Mouse (Mus musculus) CH12.LX (cell line): ENCODE data around the gene Olfr206. TPM values are rescaled to one million over a fixed set of nuclear protein-coding genes. Genes with fewer than 3 reads are reported as not detected.
"Not testable (repeated sequence)": the region's sequence is repeated elsewhere in the genome, so short reads cannot be mapped to it uniquely, and the experiment has no call there.

Experiments
- DNase-seq: peaks from one replicate; pipeline ENCODE4 v3.0.0-alpha.2; 2013; ENCODE audit errors: extremely low read depth
- H3K27ac ChIP-seq: 2 replicates; pipeline ENCODE4 v1.5.1; 2012; ENCODE audit warnings: low read depth, mild to moderate bottlenecking, control low read depth, moderate library complexity; ENCODE audit not compliant: insufficient read depth
- H3K27me3 ChIP-seq: replicated peaks from 2 replicates; pipeline ENCODE3; 2012; ENCODE audit warnings: inconsistent platforms
- H3K36me3 ChIP-seq, 2 experiments: replicated peaks in 1 of 2; 2 replicates each; pipeline versions ENCODE3 to v1.6.1; 2012; ENCODE audit warnings: inconsistent platforms in 1 of 2, low read length in 1 of 2, mild to moderate bottlenecking in 1 of 2, mixed read lengths in 1 of 2, moderate library complexity in 1 of 2; ENCODE audit not compliant: control insufficient read depth in 1 of 2, insufficient read depth in 1 of 2
- H3K4me1 ChIP-seq, 2 experiments: 2 replicates each; pipeline ENCODE4 v1.6.1; 2012; ENCODE audit warnings: inconsistent platforms in 1 of 2, moderate library complexity in 1 of 2; ENCODE audit not compliant: insufficient read depth in 2 of 2, control insufficient read depth in 1 of 2
- H3K4me2 ChIP-seq: 2 replicates; pipeline ENCODE4 v1.6.1; 2012; ENCODE audit warnings: low read depth, mild to moderate bottlenecking, control low read depth; ENCODE audit not compliant: poor library complexity, insufficient read depth, severe bottlenecking
- H3K4me3 ChIP-seq, 3 experiments: fragments of 150-350 bp in 1 of 3; sonication (generic) in 1 of 3; replicated peaks in 1 of 3; 2 replicates each; pipeline versions ENCODE3 to v1.5.1; 2011 to 2012; ENCODE audit warnings: low read depth in 2 of 3, low read length in 2 of 3, mild to moderate bottlenecking in 2 of 3, moderate library complexity in 2 of 3, control low read depth in 1 of 3, improper control_type of control experiment in 1 of 3, inconsistent platforms in 1 of 3, mixed read lengths in 1 of 3; ENCODE audit not compliant: poor library complexity in 1 of 3
- H3K79me2 ChIP-seq: replicated peaks from 2 replicates; pipeline ENCODE4 v1.6.1; 2012; ENCODE audit warnings: mild to moderate bottlenecking, moderate library complexity; ENCODE audit not compliant: control insufficient read depth, poor library complexity, insufficient read depth, severe bottlenecking; ENCODE audit errors: extremely low read depth
- H3K9ac ChIP-seq: 2 replicates; pipeline ENCODE4 v1.6.1; 2012; ENCODE audit warnings: low read depth, mild to moderate bottlenecking, control low read depth, moderate library complexity; ENCODE audit not compliant: insufficient read depth
- H3K9me3 ChIP-seq: replicated peaks from 2 replicates; pipeline ENCODE3; 2012; ENCODE audit warnings: low read length, inconsistent platforms, mixed read lengths
- CTCF ChIP-seq, 2 experiments: IDR thresholded peaks in 1 of 2; conservative IDR thresholded peaks in 1 of 2; 2 replicates each; pipeline ENCODE4 v1.5.1; 2011 to 2012; ENCODE audit warnings: low read depth in 2 of 2, low read length in 2 of 2, improper control_type of control experiment in 1 of 2, inconsistent platforms in 1 of 2, mild to moderate bottlenecking in 1 of 2, moderate library complexity in 1 of 2
- ELF1 ChIP-seq: IDR thresholded peaks from 2 replicates; pipeline ENCODE4 v1.6.1; 2014; ENCODE audit warnings: low read depth, mild to moderate bottlenecking, inconsistent platforms, low read length, improper control_type of control experiment
- HCFC1 ChIP-seq: IDR thresholded peaks from 2 replicates; pipeline ENCODE4 v1.6.1; 2012; ENCODE audit warnings: low read depth, mild to moderate bottlenecking, inconsistent platforms, low read length, improper control_type of control experiment
- KAT2A ChIP-seq: IDR thresholded peaks from 2 replicates; pipeline ENCODE4 v1.6.1; 2012; ENCODE audit warnings: low read length, improper control_type of control experiment, inconsistent platforms; ENCODE audit not compliant: insufficient replicate concordance
- MAFK ChIP-seq: IDR thresholded peaks from 2 replicates; pipeline ENCODE4 v1.6.1; 2011; ENCODE audit warnings: low read length, improper control_type of control experiment; ENCODE audit not compliant: insufficient replicate concordance
- MEF2A ChIP-seq: IDR thresholded peaks from 2 replicates; pipeline ENCODE4 v1.6.1; 2014; ENCODE audit warnings: low read depth, mild to moderate bottlenecking, inconsistent platforms, low read length, improper control_type of control experiment, borderline replicate concordance
- POLR2A ChIP-seq: IDR thresholded peaks from 2 replicates; pipeline ENCODE4 v1.6.1; 2011; ENCODE audit warnings: low read depth, mild to moderate bottlenecking, improper control_type of control experiment, low read length
- RAD21 ChIP-seq: IDR thresholded peaks from 2 replicates; pipeline ENCODE4 v1.6.1; 2011; ENCODE audit warnings: low read depth, mild to moderate bottlenecking, low read length, improper control_type of control experiment, moderate library complexity
- TCF12 ChIP-seq: IDR thresholded peaks from 2 replicates; pipeline ENCODE4 v1.6.1; 2014; ENCODE audit warnings: low read depth, mild to moderate bottlenecking, inconsistent platforms, low read length, improper control_type of control experiment
- UBTF ChIP-seq: IDR thresholded peaks from 2 replicates; pipeline ENCODE4 v1.6.1; 2012; ENCODE audit warnings: low read depth, mild to moderate bottlenecking, inconsistent platforms, low read length, improper control_type of control experiment, moderate library complexity
- USF2 ChIP-seq: conservative IDR thresholded peaks from 2 replicates; pipeline ENCODE4 v1.6.1; 2011; ENCODE audit warnings: low read depth, low read length, improper control_type of control experiment
- ZKSCAN1 ChIP-seq: IDR thresholded peaks from 2 replicates; pipeline ENCODE4 v1.6.1; 2012; ENCODE audit warnings: low read depth, inconsistent platforms, low read length, improper control_type of control experiment, borderline replicate concordance
- ZNF384 ChIP-seq: IDR thresholded peaks from 2 replicates; pipeline ENCODE4 v1.6.1; 2012; ENCODE audit warnings: low read depth, low read length, improper control_type of control experiment, inconsistent platforms
- dilution Hi-C: fragments of 300-500 bp; cut with MboI; formaldehyde crosslinking; loops from 2 replicates; pipeline ENCODE4 v1.14.3; 2020; ENCODE audit warnings: low sequenced_read_pairs; ENCODE audit not compliant: extremely low pct_unique_long_range_greater_than_20kb, extremely low pct_ligation_motif_present
- in situ Hi-C: fragments of 300-500 bp; cut with MboI; formaldehyde crosslinking; loops from 3 replicates; pipeline ENCODE4 v1.14.3; 2019; ENCODE audit warnings: low sequenced_read_pairs, low pct_ligation_motif_present, low pct_unique_long_range_greater_than_20kb, mixed read lengths
- polyA plus RNA-seq: library from polyadenylated mRNA; unstranded; fragments of >175 nt; gene quantifications from 2 replicates; pipeline ENCODE4 v1.2.1, GENCODE M21; 2012; ENCODE audit warnings: low read depth; ENCODE audit not compliant: insufficient read length
- total RNA-seq, 2 experiments: library from RNA; depleted of rRNA; stranded (reverse); fragments of 300-350 nt in 1 of 2; fragments of >200 nt in 1 of 2; gene quantifications; 2 replicates each; pipeline ENCODE4 v1.2.3; 2012 to 2014

The Olfr206 gene
- total and polyA plus RNA-seq, 3 experiments, result not detected

GRCm38 (mm10) chr16:59323262-59323661, 25.8 kb downstream of the Olfr206 start:
- H3K4me3 ChIP-seq, H3K9ac ChIP-seq, H3K4me1 ChIP-seq, H3K9me3 ChIP-seq, dilution Hi-C loops, H3K27ac ChIP-seq, H3K27me3 ChIP-seq, H3K4me2 ChIP-seq, H3K36me3 ChIP-seq, in situ Hi-C loops, H3K79me2 ChIP-seq: not testable (repeated sequence)
- peak; percentile 37; the same call in 1 of the 2 replicates for TF ChIP-seq ZNF384
- peak; percentile 2 for DNase-seq

GRCm38 (mm10) chr16:59318148-59318547, 30.9 kb downstream of the Olfr206 start, which contains the start of gene Olfr204:
Gene Olfr204, minus strand, starts transcription at chr16:59318248.
- H3K36me3 ChIP-seq, result no peaks in the 10 kb centered on the region
- DNase-seq, result no peak
- no peak within 1 kb of the TSS for H3K9ac ChIP-seq
- H3K9me3 ChIP-seq, result no peaks in the 10 kb centered on the region
- no peaks in the 10 kb centered on the region for H3K4me1 ChIP-seq
- TF ChIP-seq RAD21 (no peak), UBTF (no peak), TCF12 (no peak), MAFK (no peak)
- TF ChIP-seq, all 38 proteins: peak for 0
- dilution Hi-C loops (no loop called here), in situ Hi-C loops (no loop called here)
- H3K27me3 ChIP-seq, result no peaks in the 10 kb centered on the region
- H3K27ac ChIP-seq, result no peak within 1 kb of the TSS
- H3K4me3 ChIP-seq, result no peak within 1 kb of the TSS
- no peak within 1 kb of the TSS for H3K4me2 ChIP-seq
- no peaks in the 10 kb centered on the region for H3K79me2 ChIP-seq

GRCm38 (mm10) chr16:59298581-59298980, 50.5 kb downstream of the Olfr206 start, which contains the start of gene Olfr203:
Gene Olfr203, plus strand, starts transcription at chr16:59298881.
- TF ChIP-seq MEF2A, result no peak
- no peak for TF ChIP-seq KAT2A
- TF ChIP-seq POLR2A, result no peak
- no peak for TF ChIP-seq USF2
- TF ChIP-seq ZKSCAN1, result no peak
- no peak for TF ChIP-seq CTCF (conservative IDR thresholded peaks at IDR 0.05 in 1 of 2, IDR thresholded peaks at IDR 0.05 in 1 of 2; ENCODE audit: low read depth in 2 of 2, low read length in 2 of 2)
- TF ChIP-seq UBTF, result no peak
- no peak for TF ChIP-seq HCFC1
- no peak for TF ChIP-seq ELF1
- TF ChIP-seq, all 38 proteins: peak for 0
- H3K9me3 ChIP-seq, result no peaks in the 10 kb centered on the region
- no peak within 1 kb of the TSS for H3K27ac ChIP-seq
- H3K79me2 ChIP-seq, result no peaks in the 10 kb centered on the region
- H3K4me1 ChIP-seq, result no peaks in the 10 kb centered on the region
- H3K36me3 ChIP-seq, result no peaks in the 10 kb centered on the region
- no peak within 1 kb of the TSS for H3K4me2 ChIP-seq
- dilution Hi-C loops (no loop called here), in situ Hi-C loops (no loop called here)
- H3K4me3 ChIP-seq, result no peak within 1 kb of the TSS
- no peak within 1 kb of the TSS for H3K9ac ChIP-seq
- no peak for DNase-seq
- H3K27me3 ChIP-seq, result no peaks in the 10 kb centered on the region

Other genes with a start within 250 kb of the Olfr206 start
- gene Olfr193, start 237.4 kb downstream of the Olfr206 start, total RNA-seq (2012; rRNA removed), result not detected in 2 replicates
- gene Olfr193, start 237.4 kb downstream of the Olfr206 start, total RNA-seq (2014; rRNA removed), result not detected in 2 replicates
- gene Olfr193, start 237.4 kb downstream of the Olfr206 start, polyA plus RNA-seq, result not detected in 2 replicates
- not detected in 2 replicates for gene Olfr194, start 228.2 kb downstream of the Olfr206 start, total RNA-seq (2012; rRNA removed)
- not detected in 2 replicates for gene Olfr194, start 228.2 kb downstream of the Olfr206 start, total RNA-seq (2014; rRNA removed)
- gene Olfr194, start 228.2 kb downstream of the Olfr206 start, polyA plus RNA-seq, result not detected in 2 replicates
- not detected in 2 replicates for gene Olfr195, start 202.2 kb downstream of the Olfr206 start, total RNA-seq (2012; rRNA removed)
- gene Olfr195, start 202.2 kb downstream of the Olfr206 start, total RNA-seq (2014; rRNA removed), result not detected in 2 replicates
- not detected in 2 replicates for gene Olfr195, start 202.2 kb downstream of the Olfr206 start, polyA plus RNA-seq
- gene Olfr196, start 178.8 kb downstream of the Olfr206 start, total RNA-seq (2012; rRNA removed), result not detected in 2 replicates
- gene Olfr196, start 178.8 kb downstream of the Olfr206 start, total RNA-seq (2014; rRNA removed), result not detected in 2 replicates
- gene Olfr196, start 178.8 kb downstream of the Olfr206 start, polyA plus RNA-seq, result not detected in 2 replicates
- not detected in 2 replicates for gene Olfr198, start 145.7 kb downstream of the Olfr206 start, total RNA-seq (2012; rRNA removed)
- gene Olfr198, start 145.7 kb downstream of the Olfr206 start, total RNA-seq (2014; rRNA removed), result not detected in 2 replicates
- gene Olfr198, start 145.7 kb downstream of the Olfr206 start, polyA plus RNA-seq, result not detected in 2 replicates
- gene Olfr199, start 129.5 kb downstream of the Olfr206 start, total RNA-seq (2012; rRNA removed), result not detected in 2 replicates
- not detected in 2 replicates for gene Olfr199, start 129.5 kb downstream of the Olfr206 start, total RNA-seq (2014; rRNA removed)
- gene Olfr199, start 129.5 kb downstream of the Olfr206 start, polyA plus RNA-seq, result not detected in 2 replicates
- gene Olfr201, start 76.6 kb downstream of the Olfr206 start, total RNA-seq (2012; rRNA removed), result not detected in 2 replicates
- not detected in 2 replicates for gene Olfr201, start 76.6 kb downstream of the Olfr206 start, total RNA-seq (2014; rRNA removed)
- not detected in 2 replicates for gene Olfr201, start 76.6 kb downstream of the Olfr206 start, polyA plus RNA-seq
- gene Olfr202, start 62.5 kb downstream of the Olfr206 start, total RNA-seq (2012; rRNA removed), result not detected in 2 replicates
- not detected in 2 replicates for gene Olfr202, start 62.5 kb downstream of the Olfr206 start, total RNA-seq (2014; rRNA removed)
- gene Olfr202, start 62.5 kb downstream of the Olfr206 start, polyA plus RNA-seq, result not detected in 2 replicates
- gene Olfr203, start 50.4 kb downstream of the Olfr206 start, total RNA-seq (2012; rRNA removed), result not detected in 2 replicates
- not detected in 2 replicates for gene Olfr203, start 50.4 kb downstream of the Olfr206 start, total RNA-seq (2014; rRNA removed)
- gene Olfr203, start 50.4 kb downstream of the Olfr206 start, polyA plus RNA-seq, result not detected in 2 replicates
- gene Olfr204, start 31.0 kb downstream of the Olfr206 start, total RNA-seq (2012; rRNA removed), result not detected in 2 replicates
- not detected in 2 replicates for gene Olfr204, start 31.0 kb downstream of the Olfr206 start, total RNA-seq (2014; rRNA removed)
- not detected in 2 replicates for gene Olfr204, start 31.0 kb downstream of the Olfr206 start, polyA plus RNA-seq
- gene Olfr205, start 18.1 kb downstream of the Olfr206 start, total RNA-seq (2012; rRNA removed), result not detected in 2 replicates
- gene Olfr205, start 18.1 kb downstream of the Olfr206 start, total RNA-seq (2014; rRNA removed), result not detected in 2 replicates
- gene Olfr205, start 18.1 kb downstream of the Olfr206 start, polyA plus RNA-seq, result not detected in 2 replicates
- gene Olfr209, start 14.7 kb upstream of the Olfr206 start, total RNA-seq (2012; rRNA removed), result not detected in 2 replicates
- gene Olfr209, start 14.7 kb upstream of the Olfr206 start, total RNA-seq (2014; rRNA removed), result not detected in 2 replicates
- gene Olfr209, start 14.7 kb upstream of the Olfr206 start, polyA plus RNA-seq, result not detected in 2 replicates
- not detected in 2 replicates for gene Gabrr3, start 58.1 kb upstream of the Olfr206 start, total RNA-seq (2012; rRNA removed)
- gene Gabrr3, start 58.1 kb upstream of the Olfr206 start, total RNA-seq (2014; rRNA removed), result not detected in 2 replicates
- not detected in 2 replicates for gene Gabrr3, start 58.1 kb upstream of the Olfr206 start, polyA plus RNA-seq
- 53.6 and 59.0 TPM in 2 replicates for gene Riox2, start 122.5 kb upstream of the Olfr206 start, total RNA-seq (2012; rRNA removed)
- 43.2 and 47.3 TPM in 2 replicates for gene Riox2, start 122.5 kb upstream of the Olfr206 start, total RNA-seq (2014; rRNA removed)
- gene Riox2, start 122.5 kb upstream of the Olfr206 start, polyA plus RNA-seq, result 90.7 and 102 TPM in 2 replicates